Mouse (Mus musculus) small intestine, adult 2 months (tissue): ENCODE results near the gene Plekhg5.

Experiments used
- CTCF ChIP-seq: fragments of 200-500 bp; IDR thresholded peaks from 2 replicates; pipeline ENCODE4 v1.5.1; 2012; ENCODE audit warnings: low read depth, mild to moderate bottlenecking, control low read depth, inconsistent platforms, low read length, moderate library complexity, mixed read lengths; ENCODE audit not compliant: insufficient replicate concordance, insufficient read length; ENCODE audit errors: extremely low read depth
- POLR2A ChIP-seq: fragments of 200-500 bp; IDR thresholded peaks from 2 replicates; pipeline ENCODE4 v1.6.1; 2012; ENCODE audit warnings: low read depth, mild to moderate bottlenecking, control low read depth, inconsistent platforms, low read length, moderate library complexity

- TF ChIP-seq CTCF (no peak), POLR2A (no peak)
These were observed 82.7 kb downstream of the Plekhg5 start for GRCm38 (mm10) chr4:152155019-152155418.
